Mouse (Mus musculus) neural tube, embryonic 11.5 days (tissue): Measurements from ENCODE around the gene Capn13. TPM values are rescaled to one million over a fixed set of nuclear protein-coding genes. Genes with fewer than 3 reads are reported as not detected.

ENCODE experiments used
- ATAC-seq: fragments of 200-750 bp; cut with Nextera tagmentation; 2 replicates; pipeline ENCODE4 v1.8.0; 2017; ENCODE audit warnings: moderate number of reproducible peaks, mild to moderate bottlenecking, moderate TSS enrichment, moderate library complexity; ENCODE audit not compliant: insufficient read depth, low FRiP score, low TSS enrichment
- DNase-seq: peaks from one replicate; pipeline ENCODE4 v3.0.0-alpha.2; 2015; ENCODE audit warnings: low spot score
- H3K27ac ChIP-seq: fragments of 300-500 bp; sonication (generic); 2 replicates; pipeline ENCODE4 v1.5.1; 2014; ENCODE audit warnings: low read depth, mild to moderate bottlenecking, low read length
- H3K27me3 ChIP-seq: fragments of 300-500 bp; sonication (generic); 2 replicates; pipeline ENCODE4 v1.6.1; 2014; ENCODE audit warnings: mild to moderate bottlenecking, low read length, mixed read lengths; ENCODE audit not compliant: control insufficient read depth, insufficient read depth
- H3K36me3 ChIP-seq: fragments of 300-500 bp; sonication (generic); 2 replicates; pipeline ENCODE4 v1.6.1; 2014; ENCODE audit warnings: mild to moderate bottlenecking, low read length, moderate library complexity, mixed read lengths; ENCODE audit not compliant: control insufficient read depth, insufficient read depth
- H3K4me1 ChIP-seq: fragments of 300-500 bp; sonication (generic); 2 replicates; pipeline ENCODE4 v1.6.1; 2014; ENCODE audit warnings: low read length, mixed read lengths; ENCODE audit not compliant: control insufficient read depth, insufficient read depth
- H3K4me2 ChIP-seq: fragments of 300-500 bp; sonication (generic); 2 replicates; pipeline ENCODE4 v1.6.1; 2014; ENCODE audit warnings: low read depth, mild to moderate bottlenecking, moderate library complexity
- H3K4me3 ChIP-seq: fragments of 300-500 bp; sonication (generic); 2 replicates; pipeline ENCODE4 v1.5.1; 2014; ENCODE audit warnings: low read depth, low read length
- H3K9ac ChIP-seq: fragments of 300-500 bp; sonication (generic); 2 replicates; pipeline ENCODE4 v1.6.1; 2014; ENCODE audit warnings: mild to moderate bottlenecking, low read length
- H3K9me3 ChIP-seq: fragments of 300-500 bp; sonication (generic); 2 replicates; pipeline ENCODE4 v1.6.1; 2016; ENCODE audit warnings: low read length; ENCODE audit not compliant: control insufficient read depth
- WGBS: fragments of 180-500 bp; shearing (Covaris S2); extraction: QIAGEN DNeasy Blood & Tissue Kit; methylation state at CpG from one replicate; pipeline ENCODE4 v1.1.7; 2014; 5-methylcytosine and 5-hydroxymethylcytosine counted together
- polyA plus RNA-seq: library from polyadenylated mRNA; unstranded; fragments of >200 nt; fragmentation: Nextera tagmentation; extraction: Ambion mirVana; gene quantifications from 2 replicates; pipeline ENCODE4 v1.2.1, GENCODE M21; 2014

Capn13 gene
- polyA plus RNA-seq, 1 experiment from 2014 or later: 0.15 TPM

- no peak for ATAC-seq
- WGBS: 77% methylated on average over 2 of the region's 2 CpGs
- Histone ChIP-seq H3K36me3 (no peaks in the 10 kb centered on the region; the same call in 1 of the 2 replicates), H3K27ac (no peak overlapping the region), H3K4me3 (no peak overlapping the region), H3K4me1 (no peaks in the 10 kb centered on the region), H3K9ac (no peak overlapping the region), H3K4me2 (no peak overlapping the region), H3K9me3 (no peaks in the 10 kb centered on the region), H3K27me3 (no peaks in the 10 kb centered on the region)
- DNase-seq: no peak
Observed at GRCm38 (mm10) chr17:73399136-73399535, 1.5 kb downstream of the Capn13 start.

- DNase-seq (no peak), ATAC-seq (no peak)
- Histone ChIP-seq H3K9me3 (no peaks in the 10 kb centered on the region), H3K36me3 (no peaks in the 10 kb centered on the region), H3K9ac (no peak overlapping the region), H3K4me2 (no peak overlapping the region), H3K27me3 (no peaks in the 10 kb centered on the region), H3K4me3 (no peak overlapping the region), H3K27ac (no peak overlapping the region), H3K4me1 (no peaks in the 10 kb centered on the region)
- 91% methylated on average over 1 of the region's 1 CpGs for WGBS
Observed at GRCm38 (mm10) chr17:73393361-73393760, 7.3 kb downstream of the Capn13 start.

GRCm38 (mm10) chr17:73391771-73392170 is 8.9 kb downstream of the Capn13 start:
- no peak for ATAC-seq
- Histone ChIP-seq H3K27ac (no peak overlapping the region), H3K27me3 (no peaks in the 10 kb centered on the region), H3K9me3 (no peaks in the 10 kb centered on the region), H3K9ac (no peak overlapping the region), H3K4me2 (no peak overlapping the region), H3K36me3 (no peaks in the 10 kb centered on the region), H3K4me3 (no peak overlapping the region), H3K4me1 (no peaks in the 10 kb centered on the region)
- WGBS: 80% methylated on average over 4 of the region's 4 CpGs
- no peak for DNase-seq

- Histone ChIP-seq H3K36me3 (no peaks in the 10 kb centered on the region), H3K4me3 (no peak overlapping the region), H3K4me2 (no peak overlapping the region), H3K27ac (no peak overlapping the region), H3K9me3 (no peaks in the 10 kb centered on the region), H3K9ac (no peak overlapping the region), H3K27me3 (no peaks in the 10 kb centered on the region), H3K4me1 (no peaks in the 10 kb centered on the region)
- DNase-seq (no peak), ATAC-seq (0 out of 2 replicates have a peak, but pooled peaks have one; percentile 31)
- 67% methylated on average over 7 of the region's 7 CpGs for WGBS
Observed at GRCm38 (mm10) chr17:73390191-73391089, 10.2 kb downstream of the Capn13 start.

GRCm38 (mm10) chr17:73389336-73389735 is 11.3 kb downstream of the Capn13 start:
- Histone ChIP-seq H3K9me3 (no peaks in the 10 kb centered on the region), H3K9ac (no peak overlapping the region), H3K4me3 (no peak overlapping the region), H3K4me2 (no peak overlapping the region), H3K4me1 (no peaks in the 10 kb centered on the region), H3K36me3 (no peaks in the 10 kb centered on the region), H3K27ac (no peak overlapping the region), H3K27me3 (no peaks in the 10 kb centered on the region)
- DNase-seq: no peak
- WGBS: 62% methylated on average over 3 of the region's 3 CpGs
- no peak for ATAC-seq

- Histone ChIP-seq H3K9ac (no peak overlapping the region), H3K27ac (no peak overlapping the region), H3K36me3 (no peaks in the 10 kb centered on the region), H3K4me1 (no peaks in the 10 kb centered on the region), H3K27me3 (no peaks in the 10 kb centered on the region), H3K9me3 (no peaks in the 10 kb centered on the region), H3K4me2 (no peak overlapping the region), H3K4me3 (no peak overlapping the region)
- no peak for DNase-seq
- no peak for ATAC-seq
- WGBS: 69% methylated on average over 2 of the region's 2 CpGs
Observed at GRCm38 (mm10) chr17:73386581-73386980, 14.1 kb downstream of the Capn13 start.

GRCm38 (mm10) chr17:73385940-73386339 is 14.7 kb downstream of the Capn13 start:
- Histone ChIP-seq H3K36me3 (no peaks in the 10 kb centered on the region), H3K4me2 (no peak overlapping the region), H3K27ac (no peak overlapping the region), H3K9ac (no peak overlapping the region), H3K4me3 (no peak overlapping the region), H3K4me1 (no peaks in the 10 kb centered on the region), H3K27me3 (no peaks in the 10 kb centered on the region), H3K9me3 (no peaks in the 10 kb centered on the region)
- WGBS: 71% methylated on average over 3 of the region's 3 CpGs
- ATAC-seq: no peak
- no peak for DNase-seq

GRCm38 (mm10) chr17:73382327-73383014 is 18.2 kb downstream of the Capn13 start:
- Histone ChIP-seq H3K4me3 (no peak overlapping the region), H3K4me2 (no peak overlapping the region), H3K36me3 (no peaks in the 10 kb centered on the region), H3K27me3 (no peaks in the 10 kb centered on the region), H3K27ac (no peak overlapping the region), H3K9me3 (no peaks in the 10 kb centered on the region), H3K9ac (no peak overlapping the region), H3K4me1 (no peaks in the 10 kb centered on the region)
- WGBS: 68% methylated on average over 9 of the region's 9 CpGs
- DNase-seq (no peak), ATAC-seq (no peak)
